Mouse (Mus musculus) embryonic facial prominence, embryonic 13.5 days (tissue): ENCODE measurements around the gene Ngfr. TPM values are rescaled to one million over a fixed set of nuclear protein-coding genes. Genes with fewer than 3 reads are reported as not detected.

Source experiments
- ATAC-seq: fragments of 200-750 bp; cut with Nextera tagmentation; 2 replicates; pipeline ENCODE4 v1.8.0; 2017; ENCODE audit warnings: low read depth; ENCODE audit not compliant: insufficient number of reproducible peaks, insufficient read depth, low FRiP score, low TSS enrichment
- H3K27ac ChIP-seq: fragments of 300-500 bp; sonication (generic); 2 replicates; pipeline ENCODE4 v1.5.1; 2015; ENCODE audit warnings: moderate library complexity, mild to moderate bottlenecking, inconsistent platforms
- H3K27me3 ChIP-seq: fragments of 300-500 bp; sonication (generic); 2 replicates; pipeline ENCODE4 v1.6.1; 2015; ENCODE audit warnings: mild to moderate bottlenecking, inconsistent platforms
- H3K36me3 ChIP-seq: fragments of 300-500 bp; sonication (generic); 2 replicates; pipeline ENCODE4 v1.6.1; 2015; ENCODE audit warnings: mild to moderate bottlenecking, inconsistent platforms
- H3K4me1 ChIP-seq: fragments of 300-500 bp; sonication (generic); 2 replicates; pipeline ENCODE4 v1.6.1; 2015; ENCODE audit warnings: inconsistent platforms
- H3K4me2 ChIP-seq: fragments of 300-500 bp; sonication (generic); 2 replicates; pipeline ENCODE4 v1.6.1; 2015; ENCODE audit warnings: moderate library complexity, mild to moderate bottlenecking, inconsistent platforms
- H3K4me3 ChIP-seq: fragments of 300-500 bp; sonication (generic); 2 replicates; pipeline ENCODE4 v1.5.1; 2015; ENCODE audit warnings: mild to moderate bottlenecking, inconsistent platforms
- H3K9ac ChIP-seq: fragments of 300-500 bp; sonication (generic); 2 replicates; pipeline ENCODE4 v1.6.1; 2015; ENCODE audit warnings: mild to moderate bottlenecking, inconsistent platforms
- H3K9me3 ChIP-seq: fragments of 300-500 bp; sonication (generic); 2 replicates; pipeline ENCODE4 v1.6.1; 2016; ENCODE audit warnings: inconsistent platforms
- whole genome bisulfite sequencing: fragments of 180-500 bp; shearing (Covaris S2); methylation state at CpG from one replicate; pipeline ENCODE4 v1.1.7; 2015; ENCODE audit warnings: mixed read lengths; 5-methylcytosine and 5-hydroxymethylcytosine counted together
- polyA plus RNA-seq: library from polyadenylated mRNA; unstranded; fragments of >200 nt; fragmentation: Nextera tagmentation; extraction: Ambion mirVana; gene quantifications from 2 replicates; pipeline ENCODE4 v1.2.1, GENCODE M21; 2015

Ngfr gene
- polyA plus RNA-seq, 1 experiment from 2014 or later = 25.4 TPM

DNA sequence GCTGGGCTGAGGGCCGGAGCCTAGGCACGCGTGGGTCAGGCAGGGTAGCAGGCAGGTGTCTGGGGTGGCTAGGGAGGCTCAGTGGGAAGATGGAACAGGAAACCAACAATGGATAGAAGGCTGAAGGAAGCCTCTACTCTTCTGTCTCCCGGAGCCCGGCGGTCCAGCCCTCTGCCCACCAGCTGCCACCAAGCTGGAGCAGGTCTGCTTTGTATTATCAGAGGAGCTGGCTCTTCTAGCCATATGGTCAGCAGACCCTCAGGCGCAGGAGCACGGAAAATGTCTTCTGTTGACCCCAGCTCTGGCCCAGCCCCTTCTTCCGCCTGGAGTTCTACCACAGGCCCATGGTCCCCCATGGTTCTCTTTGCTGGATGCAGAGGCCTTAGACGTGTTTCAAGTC is 22.2 kb downstream of the Ngfr start:
- WGBS = 54% methylated on average over 10 of the region's 10 CpGs
- Histone ChIP-seq H3K9ac (no peak overlapping the region), H3K4me1 (peaks cover 44% of the 10 kb centered on the region), H3K4me2 (no peak overlapping the region), H3K36me3 (no peaks in the 10 kb centered on the region), H3K4me3 (no peak overlapping the region), H3K27ac (no peak overlapping the region; the same call in 1 of the 2 replicates), H3K9me3 (no peaks in the 10 kb centered on the region), H3K27me3 (no peaks in the 10 kb centered on the region)
- no peak for ATAC-seq

DNA sequence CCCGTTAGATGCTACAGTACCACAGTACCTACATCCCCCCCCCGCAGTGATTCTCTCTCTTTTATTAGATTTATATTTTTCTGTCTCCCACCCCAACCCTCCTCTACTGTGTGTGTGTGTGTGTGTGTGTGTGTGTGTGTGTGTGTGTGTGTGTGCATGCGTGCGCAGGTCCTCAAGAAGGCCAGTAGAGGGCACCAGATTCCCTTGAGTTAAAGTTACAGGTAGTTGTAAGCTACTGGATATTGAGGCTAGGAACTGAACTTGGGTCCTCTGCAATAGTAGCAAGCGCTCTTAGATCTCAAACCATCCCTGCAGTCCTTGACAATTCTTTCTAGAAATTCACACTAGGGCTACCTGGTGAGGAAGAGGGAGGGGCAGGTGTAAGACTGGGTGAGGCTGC is 23.7 kb downstream of the Ngfr start:
- Histone ChIP-seq H3K4me3 (no peak overlapping the region), H3K27me3 (no peaks in the 10 kb centered on the region), H3K27ac (no peak overlapping the region), H3K9ac (no peak overlapping the region), H3K4me2 (no peak overlapping the region), H3K36me3 (no peaks in the 10 kb centered on the region), H3K4me1 (peaks cover 40% of the 10 kb centered on the region), H3K9me3 (no peaks in the 10 kb centered on the region)
- no peak for ATAC-seq
- WGBS = 98% methylated on average over 5 of the region's 5 CpGs

DNA sequence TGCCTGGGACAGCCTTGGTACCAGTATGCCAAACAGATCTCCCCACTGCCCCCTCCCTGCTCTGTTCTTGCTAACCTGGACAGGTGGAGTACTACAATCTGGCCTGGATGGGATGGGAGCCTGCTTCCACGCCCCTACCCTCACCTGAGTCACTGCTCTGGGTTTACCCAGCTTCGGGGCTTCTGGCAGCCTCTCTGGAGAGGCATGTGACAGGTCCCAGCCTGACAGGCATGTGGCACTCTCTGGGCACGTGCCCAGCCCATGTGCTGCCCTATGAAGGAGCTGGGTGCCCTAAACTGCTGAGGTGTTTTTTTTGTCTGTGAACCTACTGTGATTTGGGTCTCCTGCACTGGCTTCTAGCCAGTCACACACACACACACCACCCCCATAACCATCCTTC is 26.8 kb downstream of the Ngfr start:
- no peaks in the 10 kb centered on the region for H3K36me3 ChIP-seq
- H3K9me3 ChIP-seq = no peaks in the 10 kb centered on the region
- 68% methylated on average over 3 of the region's 3 CpGs for WGBS
- H3K4me2 ChIP-seq = no peak overlapping the region
- no peak for ATAC-seq
- no peaks in the 10 kb centered on the region for H3K27me3 ChIP-seq
- H3K9ac ChIP-seq = no peak overlapping the region
- H3K4me3 ChIP-seq = no peak overlapping the region
- no peak overlapping the region for H3K27ac ChIP-seq
- H3K4me1 ChIP-seq = peaks cover 40% of the 10 kb centered on the region

DNA sequence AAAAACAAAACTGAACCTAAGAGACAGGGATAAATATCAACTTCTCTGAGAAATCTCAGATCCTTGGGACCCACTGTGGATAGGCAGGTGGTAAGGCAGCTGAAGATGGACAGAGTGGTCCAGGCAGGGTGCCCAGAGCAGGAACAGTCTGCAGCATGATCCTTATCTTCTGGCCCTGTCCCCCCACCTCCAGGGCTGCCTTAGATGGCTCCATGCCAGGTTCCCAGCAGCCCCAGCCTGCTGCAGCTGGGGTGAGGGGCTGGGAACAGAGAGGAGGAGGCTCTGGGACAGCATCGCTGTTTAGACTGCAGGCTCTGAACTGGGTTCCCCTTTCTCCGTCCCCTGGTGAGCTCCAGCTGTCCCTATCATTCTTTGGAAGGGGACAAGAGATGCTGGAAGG is 27.8 kb downstream of the Ngfr start:
- no peak for ATAC-seq
- WGBS = 63% methylated on average over 2 of the region's 2 CpGs

DNA sequence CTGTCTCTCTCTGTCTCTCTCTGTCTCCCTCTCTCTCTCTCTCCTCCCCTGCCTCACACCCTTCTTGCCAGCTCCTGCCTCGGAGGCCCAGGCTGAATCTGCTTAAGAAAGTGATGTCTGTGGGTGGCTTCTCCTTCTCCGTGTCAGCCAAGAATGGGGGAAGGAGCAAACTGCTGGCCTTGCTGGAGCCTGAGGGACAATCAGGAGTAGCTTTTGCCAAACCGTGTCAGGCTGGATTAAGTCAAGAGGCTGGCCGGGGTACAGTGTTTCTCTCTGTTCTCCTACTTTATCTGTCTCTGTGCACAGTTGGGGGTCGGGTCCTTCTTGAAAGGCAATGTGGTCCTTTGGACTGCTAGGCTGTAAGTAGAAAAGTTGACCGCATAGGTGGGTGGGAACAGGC is 29.8 kb downstream of the Ngfr start:
- no peaks in the 10 kb centered on the region for H3K9me3 ChIP-seq
- no peak for ATAC-seq
- H3K4me1 ChIP-seq = peaks cover 43% of the 10 kb centered on the region
- no peak overlapping the region for H3K9ac ChIP-seq
- H3K36me3 ChIP-seq = no peaks in the 10 kb centered on the region
- H3K4me2 ChIP-seq = no peak overlapping the region
- no peaks in the 10 kb centered on the region for H3K27me3 ChIP-seq
- H3K27ac ChIP-seq = no peak overlapping the region
- no peak overlapping the region for H3K4me3 ChIP-seq
- 18% methylated on average over 6 of the region's 6 CpGs for WGBS

More for the DNA sequence above, 27.8 kb downstream of the Ngfr start:
- H3K27ac ChIP-seq = no peak overlapping the region
- no peaks in the 10 kb centered on the region for H3K36me3 ChIP-seq
- H3K9me3 ChIP-seq = no peaks in the 10 kb centered on the region
- no peak overlapping the region for H3K4me2 ChIP-seq
- H3K4me3 ChIP-seq = no peak overlapping the region
- no peak overlapping the region for H3K9ac ChIP-seq
- H3K4me1 ChIP-seq = peaks cover 42% of the 10 kb centered on the region
- H3K27me3 ChIP-seq = no peaks in the 10 kb centered on the region

DNA sequence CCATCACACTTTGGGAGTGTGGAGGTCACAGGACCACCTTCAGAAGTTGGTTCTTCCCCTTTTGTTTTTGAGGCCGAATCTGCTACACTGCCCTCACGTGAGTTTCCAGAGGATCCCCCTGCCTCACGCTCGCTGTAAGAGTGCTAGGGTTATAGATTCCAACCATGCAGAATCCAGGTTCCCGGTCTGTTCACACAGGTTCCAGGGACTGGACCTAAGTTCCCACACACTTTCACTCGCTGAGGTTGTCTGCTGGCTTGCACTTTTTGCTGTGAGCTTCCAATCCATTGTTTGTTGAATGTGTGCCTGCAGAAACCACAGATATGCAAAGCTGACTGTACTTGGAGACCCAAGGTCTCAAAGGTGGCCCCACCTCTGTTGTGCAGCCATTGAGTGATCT is 30.5 kb downstream of the Ngfr start:
- ATAC-seq = no peak
- no peak overlapping the region for H3K9ac ChIP-seq
- H3K27me3 ChIP-seq = no peaks in the 10 kb centered on the region
- H3K36me3 ChIP-seq = no peaks in the 10 kb centered on the region
- H3K27ac ChIP-seq = 0 out of 2 replicates have a peak overlapping the region, but pooled peaks have one; percentile 44
- no peaks in the 10 kb centered on the region for H3K9me3 ChIP-seq
- H3K4me1 ChIP-seq = peaks cover 43% of the 10 kb centered on the region
- 78% methylated on average over 6 of the region's 6 CpGs for WGBS
- no peak overlapping the region for H3K4me3 ChIP-seq
- no peak overlapping the region for H3K4me2 ChIP-seq

DNA sequence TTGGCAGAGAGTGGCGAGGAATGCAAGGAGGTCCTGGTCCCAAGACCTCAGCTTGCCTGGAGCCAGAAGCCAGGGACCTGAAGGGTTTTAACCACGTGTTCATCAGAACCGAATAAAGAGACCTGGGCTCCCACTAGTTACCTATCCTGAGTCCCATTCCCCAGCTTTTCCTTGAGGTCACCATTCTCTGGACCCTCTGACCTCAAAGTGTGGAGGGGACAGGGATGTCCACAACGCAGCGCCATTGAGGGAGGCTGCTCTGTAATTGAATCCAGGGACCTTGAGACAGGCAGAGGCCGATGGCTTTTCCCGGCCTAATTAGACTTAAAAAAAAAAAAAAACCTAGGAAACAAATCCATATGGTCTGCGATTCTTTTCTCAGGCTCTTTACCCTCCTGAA is 32.3 kb downstream of the Ngfr start:
- WGBS = 19% methylated on average over 8 of the region's 8 CpGs
- peak overlapping the region; percentile 11; the same call in 1 of the 2 replicates for H3K4me2 ChIP-seq

DNA sequence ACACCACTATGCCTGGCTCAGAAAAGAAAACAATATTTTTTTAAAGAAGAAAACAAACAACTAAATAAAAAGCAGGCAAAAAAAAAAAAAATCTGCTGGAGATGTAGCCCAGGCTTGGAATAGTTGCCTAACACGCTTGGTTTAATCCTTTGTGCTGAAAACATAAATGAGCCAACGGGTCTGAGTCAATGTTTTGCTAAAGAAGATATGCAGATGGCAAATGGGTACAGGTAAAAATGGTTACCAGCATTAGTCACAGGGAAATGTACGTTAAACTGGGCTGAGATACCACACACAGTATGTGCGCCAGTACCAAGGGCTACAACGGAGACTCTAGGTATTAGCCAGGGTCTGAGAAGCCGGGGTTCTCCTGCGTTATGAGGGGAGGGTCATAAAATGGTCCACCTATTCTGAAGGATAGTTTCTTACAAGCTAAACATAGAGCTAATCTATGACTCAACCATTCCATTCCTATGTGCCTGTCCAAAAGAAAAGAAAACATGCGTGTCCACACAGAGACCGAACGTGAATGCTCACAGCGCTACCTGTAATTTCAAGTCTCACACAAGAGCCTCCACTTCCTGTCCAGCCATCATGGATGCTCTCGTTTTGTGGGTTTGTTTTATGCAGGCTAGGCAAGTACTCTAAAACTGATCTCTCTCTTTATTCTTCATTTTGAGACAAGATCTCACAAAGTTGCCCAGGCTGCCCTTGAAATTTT is 37.1 kb downstream of the Ngfr start:
- Histone ChIP-seq H3K36me3 (no peaks in the 10 kb centered on the region), H3K4me1 (peaks cover 8% of the 10 kb centered on the region; the same call in 1 of the 2 replicates), H3K4me2 (no peak overlapping the region), H3K9ac (no peak overlapping the region), H3K27ac (no peak overlapping the region), H3K27me3 (no peaks in the 10 kb centered on the region), H3K9me3 (no peaks in the 10 kb centered on the region), H3K4me3 (no peak overlapping the region)
- 85% methylated on average over 12 of the region's 12 CpGs for WGBS
- ATAC-seq = no peak

More for the DNA sequence above, 32.3 kb downstream of the Ngfr start:
- H3K27ac ChIP-seq = peak overlapping the region; percentile 60; the same call in 1 of the 2 replicates
- H3K27me3 ChIP-seq = no peaks in the 10 kb centered on the region
- H3K9ac ChIP-seq = no peak overlapping the region
- H3K36me3 ChIP-seq = no peaks in the 10 kb centered on the region
- H3K4me1 ChIP-seq = peaks cover 43% of the 10 kb centered on the region
- ATAC-seq = no peak
- H3K9me3 ChIP-seq = no peaks in the 10 kb centered on the region
- H3K4me3 ChIP-seq = no peak overlapping the region

DNA sequence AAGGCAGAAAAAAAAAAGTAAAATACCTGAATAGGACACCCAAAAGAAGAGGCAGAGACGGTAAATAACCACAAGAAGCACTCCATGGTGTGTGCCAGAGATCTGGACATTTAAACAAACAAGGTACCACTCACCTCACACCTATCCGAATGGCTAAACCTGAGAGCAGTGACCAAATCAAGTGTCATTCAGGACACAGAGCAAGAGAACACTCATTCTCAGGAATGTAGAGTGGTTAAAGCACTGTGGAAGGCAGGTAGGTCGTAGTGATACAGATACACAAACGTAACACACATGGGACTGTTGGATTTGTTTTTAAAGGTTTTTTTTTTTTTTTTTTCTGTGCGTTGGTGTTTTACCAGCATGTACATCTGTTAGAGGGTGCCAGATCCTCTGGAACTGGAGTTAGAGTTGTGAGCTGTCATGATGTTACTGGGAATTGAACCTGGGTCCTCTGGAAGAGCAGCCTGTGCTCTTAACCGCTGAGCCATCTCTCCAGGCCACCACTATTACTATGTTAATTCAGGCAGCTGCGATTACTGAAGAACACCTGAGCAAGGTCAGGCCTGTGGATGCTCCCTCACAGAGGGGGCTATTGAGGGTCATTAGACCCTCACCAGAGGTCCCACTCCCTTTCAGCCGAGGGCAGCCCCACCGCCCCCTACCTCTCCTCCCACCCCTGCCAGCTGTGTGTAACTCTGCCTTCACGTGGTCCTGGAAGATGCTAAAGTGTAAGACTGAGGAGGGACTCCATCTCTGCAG is 41.3 kb downstream of the Ngfr start:
- H3K4me3 ChIP-seq = no peak overlapping the region
- peaks cover 13% of the 10 kb centered on the region for H3K4me1 ChIP-seq
- H3K9ac ChIP-seq = no peak overlapping the region
- WGBS = 67% methylated on average over 10 of the region's 10 CpGs
- no peak overlapping the region for H3K4me2 ChIP-seq
- no peaks in the 10 kb centered on the region for H3K27me3 ChIP-seq
- no peaks in the 10 kb centered on the region for H3K36me3 ChIP-seq
- H3K9me3 ChIP-seq = no peaks in the 10 kb centered on the region
- no peak overlapping the region for H3K27ac ChIP-seq
- no peak for ATAC-seq

DNA sequence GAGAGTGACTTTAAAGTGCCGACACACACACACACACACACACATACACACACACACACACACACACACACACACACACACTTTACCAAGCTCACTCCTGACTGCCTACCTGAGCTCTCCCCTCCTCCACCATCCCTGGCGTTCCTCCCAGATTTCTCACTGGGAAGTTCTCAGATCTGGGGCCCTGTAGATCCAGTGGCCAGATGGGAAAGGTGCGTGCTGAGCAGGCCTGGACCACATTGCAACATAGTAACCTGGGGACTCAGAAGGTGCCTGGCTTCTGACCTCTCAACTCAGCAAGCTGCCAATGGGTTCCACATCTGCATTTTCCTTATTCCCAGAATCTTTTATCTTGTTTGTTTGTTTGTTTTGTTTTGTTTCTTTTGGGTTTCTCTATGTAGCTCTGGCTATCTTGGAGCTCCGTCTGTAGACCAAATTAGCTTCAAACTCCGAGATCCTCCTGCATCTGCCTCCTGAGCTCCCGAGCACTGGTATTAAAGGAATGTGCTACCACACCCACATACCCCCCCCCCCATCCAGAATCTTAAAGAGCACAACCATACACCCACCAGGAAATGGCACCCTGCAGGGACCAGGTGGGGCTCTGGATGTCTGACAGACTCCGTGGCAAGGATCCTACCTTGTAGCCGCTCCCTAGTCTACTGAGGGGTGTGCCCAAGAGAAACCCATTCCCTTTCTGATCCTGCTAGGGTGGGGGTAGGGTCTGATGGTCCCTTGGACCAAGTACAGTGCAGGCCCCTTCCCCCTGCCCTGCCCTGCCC is 42.8 kb downstream of the Ngfr start:
- no peaks in the 10 kb centered on the region for H3K9me3 ChIP-seq
- WGBS = 79% methylated on average over 7 of the region's 8 CpGs

DNA sequence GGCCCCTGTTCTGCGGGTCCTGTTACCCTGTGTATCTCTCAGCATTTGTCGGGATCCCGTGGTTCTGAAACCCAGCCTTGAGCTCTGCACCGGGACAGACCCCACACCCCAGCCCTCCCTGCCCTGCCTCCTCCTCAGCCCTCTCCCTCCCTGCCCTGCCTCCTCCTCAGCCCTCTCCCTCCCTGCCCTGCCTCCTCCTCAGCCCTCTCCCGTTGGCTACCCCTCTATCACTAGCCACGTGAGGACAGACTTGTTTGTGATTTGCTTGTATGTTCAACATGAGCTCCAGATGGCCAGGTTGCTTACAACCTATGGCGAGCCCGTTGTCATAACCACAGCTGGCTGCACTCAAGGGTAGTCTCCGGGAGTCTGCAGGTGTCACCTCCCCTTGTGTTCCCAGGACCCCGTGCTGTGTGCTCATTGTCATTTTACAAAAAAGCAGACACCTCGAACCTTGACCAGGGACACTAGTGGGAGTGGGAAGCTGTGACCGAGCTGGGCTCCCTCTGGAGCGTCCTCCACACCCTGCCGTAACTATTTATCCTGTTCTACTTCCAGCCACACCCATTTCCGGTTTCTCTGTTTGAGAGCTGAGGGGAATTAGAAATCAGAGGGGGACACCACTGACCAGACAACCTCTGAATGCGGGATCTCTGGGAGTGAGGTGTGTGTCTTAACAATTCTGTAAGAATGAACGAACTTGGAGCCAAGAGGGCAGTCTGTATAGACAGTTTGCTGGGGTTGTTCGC is 46.7 kb downstream of the Ngfr start:
- Histone ChIP-seq H3K4me3 (no peak overlapping the region), H3K9ac (no peak overlapping the region), H3K4me2 (no peak overlapping the region), H3K27ac (no peak overlapping the region), H3K4me1 (peaks cover 48% of the 10 kb centered on the region), H3K9me3 (no peaks in the 10 kb centered on the region), H3K27me3 (no peaks in the 10 kb centered on the region), H3K36me3 (no peaks in the 10 kb centered on the region)
- ATAC-seq = no peak
- 27% methylated on average over 18 of the region's 18 CpGs for WGBS

More for the DNA sequence above, 42.8 kb downstream of the Ngfr start:
- no peak overlapping the region for H3K9ac ChIP-seq
- H3K27me3 ChIP-seq = no peaks in the 10 kb centered on the region
- no peak overlapping the region for H3K27ac ChIP-seq
- no peak overlapping the region for H3K4me2 ChIP-seq
- no peak for ATAC-seq
- H3K4me1 ChIP-seq = peaks cover 27% of the 10 kb centered on the region
- no peaks in the 10 kb centered on the region for H3K36me3 ChIP-seq
- H3K4me3 ChIP-seq = no peak overlapping the region
